Mouse (Mus musculus) embryonic facial prominence, embryonic 15.5 days (tissue): ENCODE measurements around the gene Lrp5. TPM values are rescaled to one million over a fixed set of nuclear protein-coding genes. Genes with fewer than 3 reads are reported as not detected.
A peak's percentile ranks its signal among the peaks of the same experiment; 100 is the strongest.

Experiments used
- ATAC-seq: fragments of 200-750 bp; cut with Nextera tagmentation; 2 replicates; pipeline ENCODE4 v1.8.0; 2017; ENCODE audit warnings: low read depth, moderate TSS enrichment; ENCODE audit not compliant: insufficient number of reproducible peaks, low FRiP score, low TSS enrichment
- H3K27ac ChIP-seq: fragments of 300-500 bp; sonication (generic); replicated peaks from 2 replicates; pipeline ENCODE4 v1.5.1; 2015; ENCODE audit warnings: mild to moderate bottlenecking, inconsistent platforms
- H3K27me3 ChIP-seq: fragments of 300-500 bp; sonication (generic); 2 replicates; pipeline ENCODE4 v1.6.1; 2015; ENCODE audit warnings: inconsistent platforms
- H3K36me3 ChIP-seq: fragments of 300-500 bp; sonication (generic); 2 replicates; pipeline ENCODE4 v1.6.1; 2015; ENCODE audit warnings: mild to moderate bottlenecking, inconsistent platforms
- H3K4me1 ChIP-seq: fragments of 300-500 bp; sonication (generic); 2 replicates; pipeline ENCODE4 v1.6.1; 2015; ENCODE audit warnings: inconsistent platforms
- H3K4me2 ChIP-seq: fragments of 300-500 bp; sonication (generic); replicated peaks from 2 replicates; pipeline ENCODE4 v1.6.1; 2015; ENCODE audit warnings: mild to moderate bottlenecking, inconsistent platforms
- H3K4me3 ChIP-seq: fragments of 300-500 bp; sonication (generic); replicated peaks from 2 replicates; pipeline ENCODE4 v1.5.1; 2015; ENCODE audit warnings: mild to moderate bottlenecking, inconsistent platforms
- H3K9ac ChIP-seq: fragments of 300-500 bp; sonication (generic); 2 replicates; pipeline ENCODE4 v1.6.1; 2015; ENCODE audit warnings: inconsistent platforms
- H3K9me3 ChIP-seq: fragments of 300-500 bp; sonication (generic); replicated peaks from 2 replicates; pipeline ENCODE4 v1.6.1; 2016; ENCODE audit warnings: inconsistent platforms
- WGBS: fragments of 180-500 bp; shearing (Covaris S2); methylation state at CpG from one replicate; pipeline ENCODE4 v1.1.7; 2015; 5-methylcytosine and 5-hydroxymethylcytosine counted together
- polyA plus RNA-seq: library from polyadenylated mRNA; unstranded; fragments of >200 nt; fragmentation: Nextera tagmentation; extraction: Ambion mirVana; gene quantifications from 2 replicates; pipeline ENCODE4 v1.2.1, GENCODE M21; 2015

Gene Lrp5
- polyA plus RNA-seq, 1 experiment from 2014 or later = 8.6 TPM

DNA sequence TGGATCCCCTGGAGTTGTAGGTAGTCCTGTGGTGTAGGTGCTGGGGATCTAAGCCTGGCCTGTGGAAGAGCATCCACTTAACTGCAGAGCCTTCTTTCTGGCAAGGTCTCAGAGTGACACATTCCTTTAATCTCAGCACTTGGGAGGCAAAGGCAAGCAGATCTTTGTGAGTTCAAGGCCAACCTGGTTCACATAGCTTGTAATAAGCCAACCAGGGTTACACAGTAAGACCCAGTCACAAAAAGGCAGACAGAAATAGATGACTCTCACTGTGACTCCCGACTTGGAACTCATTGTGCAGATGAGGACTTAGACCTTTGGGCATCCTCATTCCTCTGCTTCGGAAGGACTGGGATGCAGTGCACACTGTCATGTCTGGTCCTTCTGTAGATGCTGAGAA lies 24.1 kb upstream of the Lrp5 start:
- Histone ChIP-seq H3K9ac (no peak overlapping the region), H3K4me3 (no peak overlapping the region), H3K4me2 (no peak overlapping the region), H3K9me3 (no peaks in the 10 kb centered on the region), H3K27me3 (no peaks in the 10 kb centered on the region), H3K4me1 (peaks cover 22% of the 10 kb centered on the region), H3K36me3 (peaks cover 16% of the 10 kb centered on the region), H3K27ac (no peak overlapping the region)
- ATAC-seq = no peak
- 95% methylated on average over 2 of the region's 2 CpGs for WGBS

- no peak for ATAC-seq
- peaks cover 4% of the 10 kb centered on the region; the same call in 1 of the 2 replicates for H3K36me3 ChIP-seq
- H3K27ac ChIP-seq = no peak overlapping the region
- H3K9me3 ChIP-seq = no peaks in the 10 kb centered on the region
- H3K27me3 ChIP-seq = no peaks in the 10 kb centered on the region
- peak overlapping the region; percentile 86 for H3K9ac ChIP-seq
- WGBS = 36% methylated on average over 10 of the region's 10 CpGs
- peak overlapping the region; percentile 99 for H3K4me3 ChIP-seq
- peak overlapping the region; percentile 72 for H3K4me2 ChIP-seq
- peaks cover 22% of the 10 kb centered on the region for H3K4me1 ChIP-seq
Measured at GRCm38 (mm10) chr19:3709013-3709787, 22.8 kb upstream of the Lrp5 start.

DNA sequence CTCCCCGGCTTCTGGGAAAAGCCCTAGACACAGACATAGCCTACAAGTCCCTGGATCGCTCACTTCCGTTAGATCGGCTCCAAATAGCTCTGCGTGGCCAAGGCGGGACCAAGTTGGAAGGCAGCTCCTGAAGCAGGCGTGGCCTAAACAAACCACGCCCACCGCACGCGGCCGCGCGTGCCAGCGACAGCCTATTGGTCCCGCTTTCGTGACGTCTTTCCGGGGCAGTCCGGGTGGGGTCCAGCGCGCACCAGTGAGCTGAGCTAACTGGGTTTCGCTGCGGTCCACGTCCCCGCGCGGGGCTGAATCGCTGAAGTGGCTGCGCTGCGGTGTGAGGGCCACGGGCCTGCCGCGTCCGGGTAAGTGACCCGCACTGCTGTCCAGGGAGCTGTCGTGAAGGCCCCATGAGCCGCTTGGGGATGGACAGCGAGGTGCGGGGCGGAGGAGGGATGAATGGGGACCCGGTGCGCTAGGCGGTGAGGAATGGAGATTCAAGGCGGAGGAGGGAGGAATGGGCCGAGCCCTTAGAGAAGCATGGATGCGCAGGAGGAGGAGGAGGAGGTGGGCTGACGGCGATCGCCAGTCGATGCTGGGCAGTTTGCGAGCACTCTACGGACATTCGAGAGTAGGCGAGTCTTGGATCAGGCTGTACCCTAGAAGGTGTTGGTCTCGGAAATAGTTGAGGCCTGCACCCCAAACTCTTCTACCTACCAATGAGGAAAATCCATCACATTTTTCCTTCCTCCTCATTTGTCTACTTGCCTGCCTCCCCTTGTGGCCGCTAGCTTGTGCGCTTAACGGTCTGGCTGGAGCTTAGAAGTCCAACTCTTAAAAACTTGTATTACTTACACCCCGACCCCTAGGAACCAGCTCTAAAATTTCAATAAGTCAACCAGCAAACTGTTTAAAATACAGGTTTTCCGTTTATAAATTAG lies 22.0 kb upstream of the Lrp5 start, which contains the start of gene 1810055G02Rik:
Gene 1810055G02Rik (plus strand): TSS at position 216 of the 935 bp plus-strand sequence.
- Histone ChIP-seq H3K9ac (peak within 1 kb of the TSS; percentile 86), H3K4me1 (peaks cover 22% of the 10 kb centered on the region), H3K4me3 (peak within 1 kb of the TSS; percentile 99), H3K9me3 (no peaks in the 10 kb centered on the region), H3K27ac (peak within 1 kb of the TSS; percentile 83), H3K4me2 (peak within 1 kb of the TSS; percentile 72), H3K36me3 (0 out of 2 replicates have a peak, but pooled peaks cover 3% of the 10 kb centered on the region), H3K27me3 (no peaks in the 10 kb centered on the region)
- WGBS = under 1% methylated on average over 61 of the region's 61 CpGs
- ATAC-seq = peak; percentile 96

DNA sequence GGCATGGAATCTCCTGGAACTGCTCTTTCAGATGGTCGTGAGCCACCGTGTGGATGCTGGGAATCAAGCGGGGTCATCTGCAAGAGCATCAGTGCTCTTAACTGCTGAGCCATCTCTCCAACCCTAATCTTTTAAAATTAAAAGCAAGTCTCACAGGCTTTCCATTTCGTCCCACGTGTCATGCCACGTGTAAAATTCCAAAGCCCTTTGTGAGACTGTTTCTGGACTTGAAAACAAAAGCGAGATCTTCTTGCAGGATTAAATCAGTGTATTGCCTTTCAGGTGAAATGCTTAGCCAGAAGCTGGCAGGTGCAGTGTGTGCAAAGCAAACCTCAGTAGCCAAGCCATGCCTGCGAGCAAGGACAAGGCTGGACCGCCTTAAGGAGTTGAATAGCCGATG lies 21.2 kb upstream of the Lrp5 start:
- Histone ChIP-seq H3K27me3 (no peaks in the 10 kb centered on the region), H3K9ac (peak overlapping the region; percentile 86), H3K4me2 (peak overlapping the region; percentile 72), H3K4me1 (peaks cover 22% of the 10 kb centered on the region), H3K27ac (peak overlapping the region; percentile 83), H3K4me3 (peak overlapping the region; percentile 99), H3K36me3 (0 out of 2 replicates have a peak, but pooled peaks cover 3% of the 10 kb centered on the region), H3K9me3 (no peaks in the 10 kb centered on the region)
- ATAC-seq = peak; percentile 27; the same call in 1 of the 2 replicates
- 28% methylated on average over 10 of the region's 10 CpGs for WGBS

DNA sequence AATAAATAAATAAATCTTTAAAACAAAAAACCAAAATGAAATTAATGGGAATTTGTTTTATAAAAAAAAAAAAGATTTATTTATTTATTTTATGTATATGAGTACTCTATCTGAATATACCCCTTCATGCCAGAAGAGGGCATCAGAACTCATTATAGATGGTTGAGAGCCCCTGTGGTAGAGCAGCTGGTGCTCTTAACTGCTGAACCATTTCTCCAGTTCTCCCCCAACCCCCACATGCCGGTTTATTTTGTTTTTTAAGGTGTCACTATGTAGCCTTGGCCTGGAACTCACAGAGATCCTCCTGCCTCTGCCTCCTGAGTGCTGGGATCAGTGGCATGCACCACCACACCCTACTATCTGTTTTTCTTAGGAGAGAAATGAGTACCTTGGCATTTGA lies 19.9 kb upstream of the Lrp5 start:
- Histone ChIP-seq H3K27ac (no peak overlapping the region), H3K4me1 (peaks cover 22% of the 10 kb centered on the region), H3K9me3 (no peaks in the 10 kb centered on the region), H3K9ac (no peak overlapping the region), H3K4me2 (no peak overlapping the region), H3K4me3 (no peak overlapping the region), H3K36me3 (no peaks in the 10 kb centered on the region), H3K27me3 (no peaks in the 10 kb centered on the region)
- no peak for ATAC-seq
- 46% methylated on average over 1 of the region's 1 CpGs for WGBS

GRCm38 (mm10) chr19:3702460-3702859 lies 16.1 kb upstream of the Lrp5 start:
- WGBS = 76% methylated on average over 4 of the region's 4 CpGs
- H3K4me2 ChIP-seq = no peak overlapping the region
- ATAC-seq = no peak
- no peaks in the 10 kb centered on the region for H3K27me3 ChIP-seq
- no peak overlapping the region for H3K9ac ChIP-seq
- H3K4me3 ChIP-seq = no peak overlapping the region
- H3K9me3 ChIP-seq = no peaks in the 10 kb centered on the region
- H3K36me3 ChIP-seq = no peaks in the 10 kb centered on the region
- no peak overlapping the region for H3K27ac ChIP-seq
- H3K4me1 ChIP-seq = peaks cover 4% of the 10 kb centered on the region

DNA sequence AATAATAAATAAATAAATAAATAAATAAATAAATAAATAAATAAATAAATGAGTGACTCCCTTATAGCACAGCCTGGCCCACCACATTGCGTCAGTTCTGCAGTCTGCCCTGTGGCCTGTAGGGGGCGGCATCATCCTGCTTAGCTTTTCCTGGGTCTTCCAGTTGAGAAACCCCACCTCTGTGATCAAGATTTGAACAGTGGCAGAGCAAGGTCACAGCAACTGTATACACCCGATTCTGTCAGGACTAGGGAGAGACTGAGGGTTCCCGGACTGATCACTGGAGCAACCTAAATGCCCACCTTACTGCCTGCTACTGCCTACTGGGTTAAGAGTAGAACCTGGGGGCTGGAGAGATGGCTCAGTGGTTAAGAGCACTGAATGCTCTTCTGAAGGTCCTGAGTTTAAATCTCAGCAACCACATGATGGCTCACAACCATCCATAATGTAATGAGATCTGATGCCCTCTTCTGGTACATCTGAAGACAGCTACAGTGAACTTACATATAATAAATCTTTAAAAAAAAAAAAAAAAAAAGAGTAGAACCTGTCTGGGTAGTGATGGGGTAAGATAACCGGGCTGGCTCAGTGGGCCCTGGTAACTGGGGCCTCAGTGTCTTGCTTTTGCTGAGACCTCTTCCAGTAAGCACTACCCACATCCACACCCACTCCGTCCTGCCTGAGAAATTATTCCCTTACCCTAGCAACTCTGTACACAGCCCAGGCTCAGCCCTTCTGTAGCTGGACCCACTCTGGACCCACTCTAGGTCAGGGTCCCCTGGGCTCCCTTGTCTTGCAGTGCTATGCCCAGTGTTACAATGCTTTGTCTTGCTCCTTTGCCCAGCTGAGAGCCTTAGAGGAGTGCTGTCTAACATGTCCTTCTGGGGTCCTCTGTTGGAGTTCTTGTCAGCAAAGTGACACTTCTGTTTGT lies 13.4 kb upstream of the Lrp5 start:
- no peak; the same call in none of the 2 replicates for ATAC-seq
- Histone ChIP-seq H3K4me1 (no peaks in the 10 kb centered on the region), H3K27ac (no peak overlapping the region), H3K4me3 (no peak overlapping the region), H3K9me3 (no peaks in the 10 kb centered on the region), H3K27me3 (no peaks in the 10 kb centered on the region), H3K36me3 (no peaks in the 10 kb centered on the region), H3K4me2 (no peak overlapping the region), H3K9ac (no peak overlapping the region)
- WGBS = 28% methylated on average over 6 of the region's 6 CpGs

DNA sequence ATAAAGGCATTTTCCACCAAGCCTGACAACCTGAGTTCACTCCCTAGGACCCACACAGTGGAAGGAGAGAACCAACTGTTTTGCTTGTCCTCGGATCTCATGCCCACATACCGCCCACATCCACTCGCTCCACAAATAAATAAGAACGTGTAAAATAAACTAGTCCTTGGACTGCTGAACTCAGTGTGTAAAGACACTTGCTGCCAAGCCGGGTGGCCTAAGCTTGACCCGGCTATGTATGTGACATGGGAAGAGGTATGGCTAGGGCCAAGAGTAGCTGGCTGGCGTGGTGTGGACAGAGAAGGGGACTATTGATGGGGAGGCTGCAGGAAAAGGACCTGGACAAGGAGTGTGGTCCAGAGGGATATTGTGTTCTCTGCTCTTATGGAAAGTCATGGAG lies 11.7 kb upstream of the Lrp5 start:
- Histone ChIP-seq H3K9me3 (no peaks in the 10 kb centered on the region), H3K4me1 (no peaks in the 10 kb centered on the region), H3K4me2 (no peak overlapping the region), H3K27ac (no peak overlapping the region), H3K27me3 (no peaks in the 10 kb centered on the region), H3K9ac (no peak overlapping the region), H3K36me3 (no peaks in the 10 kb centered on the region), H3K4me3 (no peak overlapping the region)
- ATAC-seq = no peak
- 85% methylated on average over 7 of the region's 7 CpGs for WGBS

- Histone ChIP-seq H3K4me2 (no peak overlapping the region), H3K27me3 (no peaks in the 10 kb centered on the region), H3K4me1 (no peaks in the 10 kb centered on the region), H3K9ac (no peak overlapping the region), H3K36me3 (no peaks in the 10 kb centered on the region), H3K9me3 (no peaks in the 10 kb centered on the region), H3K27ac (no peak overlapping the region), H3K4me3 (no peak overlapping the region)
- no peak for ATAC-seq
- 86% methylated on average over 8 of the region's 8 CpGs for WGBS
Measured at GRCm38 (mm10) chr19:3695976-3696375, 9.6 kb upstream of the Lrp5 start.

GRCm38 (mm10) chr19:3695471-3695870 lies 9.1 kb upstream of the Lrp5 start:
- WGBS = 76% methylated on average over 4 of the region's 4 CpGs
- no peaks in the 10 kb centered on the region for H3K27me3 ChIP-seq
- H3K4me1 ChIP-seq = no peaks in the 10 kb centered on the region

More at GRCm38 (mm10) chr19:3695471-3695870, 9.1 kb upstream of the Lrp5 start:
- Histone ChIP-seq H3K4me2 (no peak overlapping the region), H3K9me3 (no peaks in the 10 kb centered on the region), H3K9ac (no peak overlapping the region), H3K36me3 (no peaks in the 10 kb centered on the region), H3K27ac (no peak overlapping the region), H3K4me3 (no peak overlapping the region)
- ATAC-seq = no peak
